Comparison of ENCODE assay signal across 16 mouse cellular contexts in genomic region chr10:109155768-109156167, GRCm38 (mm10).
"Had no signal": no experiment of that assay in that cellular context is flagged by ENCODE, and none has a peak within 500 bp of the region (broad histone marks: within the 10 kb centered on the region; RNA-seq: fewer than 3 reads in every experiment).

No protein-coding gene starts in this region.

- H3K4me1 ChIP-seq: megakaryocyte, embryonic 14.5 days; midbrain, embryonic 13.5 days; midbrain, embryonic 15.5 days; stomach, embryonic 15.5 days had no signal

- ATAC-seq: midbrain, embryonic 13.5 days; midbrain, embryonic 15.5 days had no signal

- H3K9me3 ChIP-seq: megakaryocyte, embryonic 14.5 days; midbrain, embryonic 13.5 days; midbrain, embryonic 15.5 days; stomach, embryonic 15.5 days had no signal

- H3K27me3 ChIP-seq: megakaryocyte, embryonic 14.5 days; midbrain, embryonic 13.5 days; midbrain, embryonic 15.5 days; stomach, embryonic 15.5 days had no signal

- H3K9ac ChIP-seq: liver, embryonic 14.5 days; lung, embryonic 14.5 days; midbrain, embryonic 13.5 days; midbrain, embryonic 15.5 days; stomach, embryonic 15.5 days had no signal

- H3K27ac ChIP-seq: liver, embryonic 14.5 days; macrophage; midbrain, embryonic 13.5 days; midbrain, embryonic 15.5 days; stomach, embryonic 15.5 days; stomach, postnatal 0 days had no signal

- H3K4me2 ChIP-seq: lung, embryonic 14.5 days; midbrain, embryonic 11.5 days; midbrain, embryonic 13.5 days; midbrain, embryonic 15.5 days; stomach, embryonic 15.5 days had no signal

- DNase-seq: lung, adult 18-20 months; lung, embryonic 14.5 days; lung, postnatal 10 days; lung, postnatal 36 days; right cerebral cortex, postnatal 14 days; thymus, adult 2 months; thymus, postnatal 25 days; thymus, postnatal 4 days had no signal

- H3K4me3 ChIP-seq: megakaryocyte, embryonic 14.5 days; midbrain, embryonic 13.5 days; midbrain, embryonic 15.5 days; stomach, embryonic 15.5 days had no signal

- H3K36me3 ChIP-seq: midbrain, embryonic 13.5 days; midbrain, embryonic 15.5 days; stomach, embryonic 15.5 days had no signal
